Mouse (Mus musculus) naive thymus-derived CD4-positive, alpha-beta T cell, adult 2 months (primary cell): ENCODE results near the gene Gm136.
"Not testable (repeated sequence)": the region's sequence is repeated elsewhere in the genome, so short reads cannot be mapped to it uniquely, and the experiment has no call there.

Source experiments
- DNase-seq: peaks from one replicate; pipeline ENCODE4 v3.0.0-alpha.2; 2011; ENCODE audit warnings: low read depth

Gene Gm136

DNA sequence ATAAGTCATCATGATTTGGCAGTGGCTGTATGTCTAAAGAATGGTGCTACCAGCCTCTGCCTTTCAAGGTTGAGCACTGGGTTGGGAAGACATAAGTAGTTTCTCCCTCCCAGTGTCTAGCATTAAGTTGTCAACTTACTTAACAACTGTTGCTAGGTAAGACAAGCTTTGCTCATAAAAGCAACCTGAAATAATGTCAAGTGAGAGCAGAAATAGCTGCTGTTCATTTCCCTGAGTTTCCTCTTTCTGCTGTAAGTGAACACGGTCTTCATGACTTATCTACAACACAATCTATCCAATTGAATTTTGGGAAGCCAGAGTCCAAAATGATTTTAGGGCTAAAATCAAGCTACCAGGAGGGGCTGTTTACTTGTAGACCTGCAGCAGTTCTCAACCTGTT is at the start of gene Gm136:
Gene Gm136 (minus strand): TSS at position 101 of the 400 bp plus-strand sequence.
- no peak for DNase-seq

DNA sequence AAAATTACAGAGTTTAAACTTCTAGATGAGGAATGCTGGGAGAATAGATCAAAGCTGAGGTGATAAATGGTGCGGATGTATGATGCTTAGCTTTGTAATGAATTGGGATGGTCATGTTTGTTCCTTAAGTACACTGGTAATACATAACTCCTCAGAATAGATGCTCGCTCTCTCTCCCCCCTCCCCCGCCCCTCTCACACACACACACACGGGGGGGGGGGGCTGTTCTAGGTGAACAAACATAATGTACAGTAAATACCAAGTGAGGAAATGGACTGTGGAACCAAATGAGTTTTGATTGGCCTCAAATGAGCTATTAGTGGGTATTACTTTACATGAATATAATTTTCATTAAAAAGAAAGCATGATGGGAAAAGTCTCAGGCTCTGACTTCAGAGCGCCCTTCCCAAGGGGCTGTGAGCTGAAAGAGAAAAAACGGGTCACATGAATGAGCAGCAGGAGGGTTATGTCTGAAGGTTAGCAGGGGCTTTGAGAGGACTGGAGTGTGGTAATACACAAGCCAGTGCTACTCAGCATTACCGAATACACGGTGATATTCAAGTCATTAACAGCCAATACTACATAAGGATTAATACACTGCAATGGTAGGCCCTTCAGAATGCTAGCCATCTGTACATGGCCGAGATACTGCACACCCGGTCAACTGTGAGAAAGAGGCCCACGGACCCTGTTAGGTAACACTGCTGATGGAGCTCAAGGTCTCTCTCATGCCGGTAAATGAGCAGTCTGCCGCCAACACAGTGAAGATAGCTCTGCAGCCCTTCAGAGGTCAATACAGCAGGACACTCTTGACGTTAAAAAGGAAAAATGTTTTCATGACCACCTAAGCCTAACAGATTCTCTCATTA is 45.3 kb upstream of the Gm136 start:
- DNase-seq: no peak

DNA sequence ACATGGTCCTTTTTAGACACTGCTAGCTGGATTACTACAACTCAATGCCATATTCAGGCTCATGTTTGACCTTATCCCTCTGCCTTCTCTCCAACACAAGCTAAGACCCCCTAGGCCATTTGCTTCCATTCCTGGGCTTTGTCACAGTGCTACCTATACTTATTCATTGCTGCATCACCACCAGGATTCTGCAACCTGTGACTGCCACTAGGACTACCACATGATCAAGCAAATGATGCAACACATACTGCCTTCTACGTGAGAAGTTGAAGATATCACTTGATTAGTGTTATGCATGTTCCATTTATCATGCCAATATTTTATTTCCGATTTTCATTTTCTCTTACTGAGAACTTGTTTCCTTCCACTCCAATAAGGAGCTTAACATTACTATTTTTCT is 41.9 kb upstream of the Gm136 start:
- no peak for DNase-seq

DNA sequence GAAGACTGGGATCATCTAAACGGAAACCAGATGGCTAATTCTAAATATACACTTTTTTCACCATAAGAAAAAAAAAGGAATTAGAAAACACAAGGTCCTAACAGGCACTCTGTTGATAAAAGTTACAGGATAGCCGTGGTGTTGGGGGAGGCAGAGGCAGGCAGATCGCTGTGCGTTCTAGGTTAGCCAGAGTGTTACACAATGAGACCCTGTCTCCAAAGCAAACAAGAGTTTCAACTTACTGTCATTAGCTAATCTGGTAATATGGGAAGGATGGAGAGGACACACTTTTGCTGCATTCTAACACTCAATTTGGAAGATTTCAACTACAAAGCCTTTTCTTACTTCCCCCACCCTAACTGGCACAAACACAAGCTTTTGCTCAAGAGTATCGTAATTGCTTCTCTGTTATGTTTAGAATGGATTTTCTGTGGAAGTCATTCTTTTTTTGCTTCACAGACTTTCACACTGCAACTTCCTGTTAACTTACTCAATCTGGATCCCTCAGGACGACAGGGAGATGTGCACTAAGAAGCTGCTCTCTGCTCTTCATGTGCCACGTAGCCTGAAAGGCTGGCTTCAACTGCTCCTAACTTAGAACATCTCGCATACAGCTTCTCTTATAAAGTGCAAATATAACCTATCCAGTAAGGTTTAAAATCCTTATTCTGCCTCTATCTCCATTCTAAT is 41.4 kb upstream of the Gm136 start:
- no peak for DNase-seq

DNA sequence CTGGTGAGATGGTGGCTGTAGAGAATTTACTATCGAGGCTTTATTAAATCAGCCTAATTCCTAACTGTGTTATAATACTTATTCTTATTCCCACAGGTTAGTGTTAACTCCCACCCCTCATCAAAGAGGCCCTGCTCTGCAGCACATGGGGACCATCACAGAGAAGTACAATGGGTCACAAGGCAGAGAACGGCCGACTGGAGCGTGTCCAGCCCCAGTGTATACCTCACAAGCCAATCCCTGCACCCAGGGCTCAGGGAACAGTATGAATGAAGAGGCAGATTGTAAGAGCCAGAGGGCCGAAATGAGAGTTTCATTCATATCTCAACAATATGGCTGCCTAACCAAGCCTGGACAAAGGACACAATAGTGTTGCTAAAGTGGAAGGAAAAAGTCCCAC is 40.2 kb upstream of the Gm136 start:
- no peak for DNase-seq

DNA sequence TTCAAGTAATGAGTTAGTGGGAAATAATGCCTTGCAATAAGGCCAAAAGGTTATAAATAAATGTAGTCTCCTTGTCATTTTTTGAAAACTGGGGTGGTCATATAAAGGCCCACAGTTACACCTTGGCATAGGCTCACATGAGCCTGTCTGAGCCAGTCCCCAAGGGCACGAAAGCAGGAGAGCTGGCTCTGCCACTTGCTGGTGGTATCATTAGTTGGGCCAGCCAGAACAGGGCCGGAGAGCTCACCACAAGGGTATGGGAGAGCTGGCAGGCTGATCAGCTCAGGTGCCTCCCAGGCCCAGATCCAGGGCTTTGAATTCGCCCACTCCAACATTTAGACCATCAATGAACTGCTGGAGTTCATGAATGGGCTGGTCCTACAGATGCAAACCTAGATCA is 30.4 kb upstream of the Gm136 start:
- DNase-seq: no peak

DNA sequence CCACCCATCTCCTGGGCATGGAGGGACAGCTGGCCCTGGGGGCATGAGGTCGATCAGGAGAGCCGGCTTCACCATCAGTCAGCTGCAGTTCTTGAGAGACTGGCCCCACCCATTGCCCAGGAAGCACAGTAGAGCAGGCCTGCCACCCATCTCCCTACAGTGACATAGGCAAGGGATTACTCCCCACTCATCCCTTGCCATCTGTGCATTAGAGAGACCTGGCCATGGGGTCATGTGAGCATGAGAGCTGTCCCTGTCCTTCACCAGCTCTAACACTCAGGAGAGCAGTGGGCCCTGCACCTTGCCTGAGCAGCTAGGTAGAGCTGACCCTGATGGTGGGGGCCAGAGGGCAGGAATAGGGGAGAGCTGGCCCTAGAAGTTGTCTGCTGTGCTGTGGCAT is 29.6 kb upstream of the Gm136 start:
- no peak for DNase-seq

DNA sequence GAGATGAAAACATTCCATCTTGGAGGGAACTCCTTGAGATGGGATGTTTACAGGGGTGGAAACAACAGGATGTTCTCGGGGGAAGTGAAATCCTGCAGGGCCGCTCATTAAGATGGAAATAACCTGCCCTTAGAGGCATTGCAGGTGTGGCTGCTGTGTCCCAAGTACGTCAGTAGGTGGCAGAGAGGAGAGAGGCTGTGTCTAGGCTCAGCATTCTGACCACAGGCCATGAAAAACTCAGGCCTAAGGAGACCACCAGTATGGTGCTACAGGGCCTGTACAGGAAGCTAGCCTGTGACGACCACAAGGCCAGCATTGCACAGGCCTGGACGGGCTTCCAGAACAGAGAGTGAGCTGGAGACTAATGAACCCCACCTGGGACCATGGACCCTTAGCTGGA is 28.8 kb upstream of the Gm136 start:
- no peak for DNase-seq

DNA sequence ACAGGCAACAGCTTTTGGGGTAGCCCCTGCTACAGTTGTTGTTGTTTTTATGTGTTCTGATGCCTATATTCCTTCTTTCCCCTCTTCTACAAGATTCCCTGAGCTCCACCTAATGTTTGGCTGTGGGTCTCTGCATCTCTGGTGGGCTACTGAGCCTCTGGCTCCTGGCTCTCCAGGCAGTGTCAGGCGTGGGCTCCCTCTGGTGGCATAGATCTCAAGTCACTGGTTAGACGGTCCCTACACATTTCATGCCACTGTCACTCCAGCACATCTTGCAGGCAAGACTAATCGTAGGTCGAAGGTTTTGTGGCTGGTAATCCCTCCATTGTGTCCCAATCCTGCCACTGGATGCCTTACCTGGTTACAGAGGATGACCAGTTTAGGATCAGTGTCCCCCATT is 26.7 kb upstream of the Gm136 start:
- DNase-seq: peak; percentile 54

DNA sequence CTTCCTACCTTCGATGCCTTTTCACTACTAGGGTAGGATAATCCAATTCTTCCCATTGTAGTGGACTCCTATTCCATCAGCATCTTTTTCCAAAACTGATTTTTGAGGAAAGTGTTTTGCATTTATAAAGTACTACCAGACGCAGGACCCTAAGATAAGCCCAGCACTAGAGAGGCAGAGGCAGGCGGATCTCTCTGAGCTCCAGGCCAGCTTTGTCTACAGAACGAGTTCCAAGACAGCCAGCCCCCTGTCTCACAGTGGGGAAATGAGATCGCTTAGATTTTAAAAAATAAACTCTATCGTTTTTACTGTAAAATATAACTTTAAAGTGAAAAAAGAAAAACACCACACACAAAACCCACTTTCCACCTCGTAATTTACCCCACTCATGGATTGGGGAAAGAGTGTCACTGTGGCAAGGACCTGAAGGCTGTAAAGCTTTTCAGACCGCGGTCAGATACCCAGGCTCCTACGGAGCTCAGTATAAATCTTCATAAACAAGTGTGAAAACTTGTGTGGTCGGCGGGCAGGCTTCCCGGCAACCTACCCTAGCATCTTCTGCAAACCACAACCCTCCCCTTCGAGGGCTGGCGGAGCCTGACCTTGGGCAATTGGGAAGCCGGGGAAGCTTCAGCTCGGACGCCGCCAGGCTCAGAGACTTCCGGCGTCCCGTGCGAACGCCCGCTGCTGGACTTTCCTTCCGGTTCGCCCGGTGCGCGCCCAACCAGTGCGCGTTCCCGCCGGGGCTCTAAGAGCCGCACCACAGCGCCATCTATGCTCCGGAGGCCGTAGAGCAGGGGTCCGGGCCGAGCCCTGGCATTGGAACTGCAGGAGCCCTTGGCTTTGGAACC is 21.8 kb upstream of the Gm136 start, which contains the start of gene Smim8:
Gene Smim8 (minus strand): TSS at position 747 of the 851 bp plus-strand sequence.
- DNase-seq: peak; percentile 95

DNA sequence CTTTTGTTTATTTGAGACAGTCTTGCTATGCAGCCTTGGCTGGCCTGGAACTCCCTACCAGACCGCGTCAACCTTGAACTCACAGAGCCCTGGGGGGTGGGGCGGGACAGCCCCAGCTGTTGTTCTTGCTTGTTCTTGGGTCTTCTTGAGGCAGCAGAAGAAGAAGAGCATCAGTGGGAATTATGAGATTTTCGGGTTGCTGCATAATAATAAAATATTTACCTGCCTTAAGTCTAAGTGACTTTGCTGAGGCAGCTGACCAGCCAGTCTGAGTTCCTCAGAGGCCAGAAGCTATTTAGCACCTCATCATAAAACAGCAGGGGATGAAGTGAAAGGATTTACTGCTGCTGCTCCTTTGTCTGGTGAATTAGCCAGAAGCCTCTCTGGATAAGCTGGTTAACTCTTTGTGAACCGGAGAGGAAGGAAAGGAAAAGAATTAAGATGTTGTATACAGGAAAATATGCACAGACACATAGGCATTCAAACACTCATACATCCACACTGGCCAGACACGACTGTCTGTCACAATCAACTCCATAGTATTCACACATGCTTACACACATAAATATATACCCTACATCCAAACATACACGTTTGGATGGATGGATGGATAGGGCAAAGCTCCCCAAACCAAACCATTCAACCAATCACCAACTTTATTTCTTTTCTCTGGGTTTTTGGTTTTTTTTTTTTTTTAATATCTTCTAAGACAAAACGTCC is 15.7 kb upstream of the Gm136 start:
- no peak for DNase-seq

DNA sequence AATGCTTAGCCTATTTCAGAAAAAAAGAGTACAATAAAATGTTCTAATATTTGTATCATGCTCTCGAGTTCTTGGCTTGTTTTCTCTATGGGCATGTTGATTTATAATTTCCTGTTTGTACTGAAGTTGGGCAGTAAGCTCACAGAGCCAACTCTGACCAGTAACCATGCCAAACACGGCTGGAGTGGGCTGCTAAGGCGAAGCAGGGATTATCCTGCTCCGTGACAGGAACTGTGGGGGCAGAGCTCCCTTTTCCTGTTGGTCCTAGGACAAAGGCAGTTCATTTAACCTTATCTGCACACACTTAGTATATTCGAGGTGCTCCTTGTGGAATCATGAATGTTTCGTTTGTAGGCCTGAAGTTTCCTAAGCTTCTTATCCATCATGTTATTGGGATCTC is 6.8 kb downstream of the Gm136 start:
- no peak for DNase-seq

DNA sequence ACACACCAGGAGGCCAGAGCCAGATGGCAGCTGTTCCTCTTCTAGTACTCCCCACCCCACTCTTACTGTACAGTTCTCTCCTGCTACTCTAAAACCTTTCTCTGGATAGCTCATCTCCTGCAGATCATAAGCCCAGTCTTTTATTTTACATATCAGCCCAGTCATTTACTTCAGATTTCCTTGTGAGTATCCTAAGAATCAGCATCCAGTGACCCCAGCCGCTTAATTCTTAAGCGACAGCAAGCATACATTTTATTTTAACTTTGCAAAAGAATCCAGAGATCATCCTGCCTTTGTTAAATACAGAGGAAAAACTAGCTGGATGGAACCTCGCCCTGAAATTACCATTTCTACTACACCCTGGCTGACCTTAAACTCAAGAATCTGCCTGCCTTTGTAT is 21.6 kb downstream of the Gm136 start:
- no peak for DNase-seq

DNA sequence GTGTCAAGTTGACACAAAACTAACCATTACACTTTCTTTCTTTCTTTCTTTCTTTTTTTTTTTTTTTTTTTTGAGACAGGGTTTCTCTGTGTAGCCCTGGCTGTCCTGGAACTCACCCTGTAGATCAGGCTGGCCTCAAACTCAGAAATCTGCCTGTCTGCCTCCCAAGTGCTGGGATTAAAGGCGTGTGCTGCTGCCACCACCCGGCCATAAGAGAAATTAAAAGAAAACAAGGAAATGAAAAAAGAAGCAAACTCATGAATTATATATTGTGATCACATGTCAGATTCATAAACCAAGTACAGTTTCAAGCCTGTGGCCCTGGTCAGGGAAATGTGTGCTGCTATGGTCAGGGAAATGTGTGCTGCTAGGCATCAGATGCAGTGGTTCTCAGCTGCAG is 22.6 kb downstream of the Gm136 start:
- DNase-seq: peak; percentile 4

DNA sequence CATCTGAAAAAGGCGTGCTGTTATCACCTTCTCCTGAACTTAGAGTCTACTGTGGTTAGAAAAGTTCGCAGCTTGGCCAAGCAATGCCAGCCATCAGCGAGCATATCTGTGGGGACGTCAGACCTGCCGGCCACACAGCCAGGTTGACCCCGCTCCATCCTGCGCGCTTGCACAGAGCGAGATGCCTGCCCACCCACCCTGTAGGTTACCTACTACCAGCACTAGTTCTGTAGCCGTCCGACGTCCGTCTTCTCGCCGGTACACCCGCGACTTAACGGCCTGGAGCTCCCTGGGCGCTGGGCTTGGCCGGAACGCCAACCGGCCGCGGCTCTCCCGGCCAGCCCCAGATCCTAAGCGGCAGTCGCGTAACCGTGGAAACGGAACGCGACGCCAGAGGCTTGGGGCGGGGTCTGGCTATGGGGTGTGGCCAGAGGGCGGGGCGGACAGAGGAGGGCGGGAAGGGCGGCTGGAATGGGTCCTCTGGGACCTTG is 26.2 kb downstream of the Gm136 start, which contains the start of gene Cfap206:
Gene Cfap206 (minus strand): TSS at position 356 of the 491 bp plus-strand sequence.
- peak; percentile 3 for DNase-seq

DNA sequence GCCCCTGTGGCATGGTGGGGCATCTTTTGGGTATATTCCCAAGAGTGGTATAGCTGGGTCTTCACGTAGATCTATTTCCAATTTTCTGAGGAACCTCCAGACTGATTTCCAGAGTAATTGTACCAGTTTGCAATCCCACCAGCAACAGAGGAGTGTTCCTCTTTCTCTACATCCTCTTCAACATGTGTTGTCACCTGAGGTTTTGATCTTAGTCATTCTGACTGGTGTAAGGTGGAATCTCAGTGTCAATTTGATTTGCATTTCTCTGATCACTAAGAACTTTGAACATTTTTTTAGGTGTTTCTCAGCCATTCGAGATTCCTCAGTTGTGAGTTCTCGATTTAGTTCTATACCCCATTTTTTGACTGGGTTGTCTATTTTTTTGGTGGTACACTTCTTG is 30.4 kb downstream of the Gm136 start:
- not testable (repeated sequence) for DNase-seq

DNA sequence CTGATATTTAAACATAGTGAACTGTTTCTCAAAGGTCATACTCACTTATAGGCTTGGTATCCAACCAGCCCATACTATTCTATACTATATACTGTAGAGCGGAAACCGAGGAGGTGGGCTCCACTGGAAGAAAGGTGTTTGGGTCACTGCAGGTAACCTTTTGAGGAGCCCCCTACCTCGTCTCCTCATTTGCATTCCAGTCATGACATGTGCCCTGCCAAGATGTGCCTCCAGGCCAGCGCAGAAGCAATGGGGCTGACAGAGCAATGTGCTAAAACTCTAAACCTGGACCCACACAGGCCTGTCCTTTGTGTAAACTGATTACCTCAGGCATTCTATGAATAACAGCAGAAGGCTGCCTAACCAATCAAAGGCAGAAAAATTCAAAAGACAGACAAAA is 31.8 kb downstream of the Gm136 start:
- DNase-seq: no peak

DNA sequence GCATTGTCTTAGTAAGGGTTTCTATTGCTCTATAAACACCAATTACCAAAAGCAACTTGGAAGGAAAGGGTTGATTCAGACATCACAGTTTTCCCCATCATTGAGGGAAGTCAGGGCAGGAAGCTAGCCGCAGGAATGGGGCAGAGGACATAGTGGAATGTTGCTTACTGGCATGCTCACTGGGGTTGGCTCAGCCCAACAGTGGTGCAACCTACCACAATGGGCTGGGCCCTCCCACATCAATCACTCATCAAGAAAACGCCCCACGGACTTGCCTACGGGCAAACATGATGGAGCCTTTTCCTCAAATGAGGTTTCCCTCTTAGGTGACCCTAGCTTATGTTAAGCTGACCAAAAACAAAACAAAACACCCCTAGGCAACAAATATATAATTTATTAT is 32.9 kb downstream of the Gm136 start:
- no peak for DNase-seq

DNA sequence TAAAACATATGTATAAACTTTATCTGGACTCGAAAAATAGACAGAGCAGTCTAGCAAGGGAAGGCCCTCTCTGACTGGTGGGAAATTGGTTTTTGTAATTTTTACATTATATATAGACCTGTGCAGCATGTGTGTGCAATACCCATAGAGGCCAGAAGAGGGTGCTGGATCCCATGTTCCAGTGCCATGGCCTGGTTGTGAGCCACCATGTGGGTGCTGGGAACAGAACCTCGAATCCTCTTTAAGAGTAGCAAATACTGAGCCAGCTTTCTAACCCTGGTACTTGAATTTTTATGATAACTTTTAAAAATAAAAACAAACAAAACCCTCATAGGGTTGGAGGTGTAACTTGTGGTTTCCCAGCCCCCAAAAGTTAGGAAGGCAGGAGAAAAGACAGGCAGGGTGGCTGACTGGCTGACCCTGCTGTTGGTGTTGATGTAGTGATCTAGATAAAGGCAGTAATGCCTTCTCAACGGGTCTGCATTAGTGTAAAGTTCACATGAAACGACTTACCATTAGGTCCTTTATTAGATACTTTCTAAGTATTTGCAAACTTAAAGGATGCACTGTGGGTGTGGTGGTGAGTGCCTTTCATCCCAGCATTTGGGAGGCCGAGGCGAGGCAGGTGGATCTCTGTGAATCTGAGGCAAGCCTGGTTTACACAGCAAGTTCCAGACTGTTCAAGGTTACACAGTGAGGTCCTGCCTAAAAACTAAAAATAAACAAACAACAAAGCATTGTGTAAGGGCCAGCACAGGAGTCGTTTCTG is 35.8 kb downstream of the Gm136 start:
- DNase-seq: no peak

DNA sequence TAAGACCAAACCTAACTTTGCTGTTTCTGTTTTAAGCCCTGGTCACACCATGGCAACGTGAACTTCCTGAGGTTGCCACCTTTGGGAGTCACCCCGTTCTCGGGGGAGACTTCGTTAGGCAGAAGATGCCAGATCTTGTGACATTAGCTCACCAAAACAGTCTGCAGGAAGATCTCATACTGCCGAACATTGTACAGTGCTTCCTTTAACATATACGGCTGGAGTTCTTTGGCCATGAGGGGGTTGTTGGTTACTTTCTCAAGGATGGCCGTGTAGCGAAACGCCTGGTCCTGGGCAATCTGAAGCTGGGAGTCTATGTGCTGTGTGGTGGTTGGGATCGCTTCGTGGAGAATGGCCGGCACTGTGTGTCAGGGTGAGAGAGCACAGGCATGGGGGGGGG is 36.6 kb downstream of the Gm136 start:
- DNase-seq: no peak

DNA sequence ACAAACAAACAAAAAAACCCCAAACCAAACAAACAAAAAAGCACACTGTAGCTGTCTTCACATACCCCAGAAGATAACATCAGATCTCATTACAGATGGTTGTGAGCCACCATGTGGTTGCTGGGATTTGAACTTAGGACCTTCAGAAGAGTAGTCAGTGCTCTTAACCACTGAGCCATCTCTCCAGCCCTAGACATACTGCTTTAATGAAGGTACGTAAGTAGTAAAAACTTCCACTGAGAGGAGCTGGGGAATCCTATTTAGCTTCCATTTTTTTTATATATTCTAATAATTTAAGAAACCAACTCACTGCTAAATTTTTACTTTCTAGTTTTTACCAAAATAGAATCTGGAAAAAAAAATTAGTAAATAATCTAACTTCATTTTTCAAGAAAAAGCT is 41.0 kb downstream of the Gm136 start:
- DNase-seq: no peak
